In the genomic region with DNA sequence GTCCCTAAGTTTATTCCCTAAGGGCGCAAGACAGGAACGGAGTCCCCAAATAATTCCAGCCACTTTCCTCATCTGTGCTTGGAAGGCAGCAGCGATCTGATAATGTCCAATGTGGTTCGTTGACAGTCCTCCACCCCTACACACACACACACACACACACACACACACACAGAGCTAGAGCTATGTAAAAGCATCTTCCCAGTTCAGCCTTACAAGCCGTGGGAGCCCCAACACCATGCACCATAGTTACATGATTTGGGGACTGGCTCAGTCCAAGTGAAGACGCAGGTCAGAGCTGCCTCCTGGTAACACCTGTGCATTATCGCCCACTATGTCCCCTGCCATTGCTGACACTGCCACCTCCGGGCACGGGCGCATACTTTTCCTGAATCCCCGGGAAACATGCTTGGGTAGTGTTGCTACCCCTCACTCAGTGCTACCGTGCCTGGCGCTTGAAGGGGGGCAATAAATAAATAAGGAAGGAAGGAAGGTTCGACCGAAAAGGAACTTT, we compare ENCODE assay signal across 8 mouse cellular contexts. TPM values are rescaled to one million over a fixed set of nuclear protein-coding genes. Genes with fewer than 3 reads are reported as not detected.
DNase-seq lines count a peak whose midpoint lies in the region; ATAC-seq and TF ChIP-seq lines count a peak whose summit lies in the region.

No protein-coding gene starts in this region.

- H3K9me3 ChIP-seq in lung, embryonic 16.5 days (ENCODE audit: control insufficient read depth, low read length) = no peaks in the 10 kb centered on the region
- no peaks in the 10 kb centered on the region for H3K9me3 ChIP-seq in intestine, postnatal 0 days (ENCODE audit: control insufficient read depth)
- H3K9me3 ChIP-seq in neural tube, embryonic 14.5 days (ENCODE audit: control insufficient read depth, low read length) = no peaks in the 10 kb centered on the region

- H3K4me3 ChIP-seq in lung, embryonic 16.5 days (ENCODE audit: low read length) = peak overlapping the region; percentile 74
- H3K4me3 ChIP-seq in intestine, postnatal 0 days (ENCODE audit: low read depth, low read length) = peak overlapping the region; percentile 61
- H3K4me3 ChIP-seq in neural tube, embryonic 14.5 days (ENCODE audit: low read depth, low read length) = peak overlapping the region; percentile 71

- no peaks in the 10 kb centered on the region for H3K27me3 ChIP-seq in lung, embryonic 16.5 days (ENCODE audit: control insufficient read depth, insufficient read depth, low read depth, low read length)
- no peaks in the 10 kb centered on the region for H3K27me3 ChIP-seq in intestine, postnatal 0 days (replicated peaks; ENCODE audit: control insufficient read depth, insufficient read depth, low read length)
- H3K27me3 ChIP-seq in neural tube, embryonic 14.5 days (ENCODE audit: control insufficient read depth, insufficient read depth, low read length) = no peaks in the 10 kb centered on the region

- no peak for TF ChIP-seq CTCF in intestine, postnatal 0 days (IDR thresholded peaks at IDR 0.05; ENCODE audit: low read depth)

- H3K4me2 ChIP-seq in lung, embryonic 16.5 days (ENCODE audit: low read depth, low read length) = peak overlapping the region; percentile 93
- peak overlapping the region; percentile 95 for H3K4me2 ChIP-seq in intestine, postnatal 0 days (replicated peaks; ENCODE audit: low read depth)
- H3K4me2 ChIP-seq in neural tube, embryonic 14.5 days (ENCODE audit: low read depth, low read length) = peak overlapping the region; percentile 72

- peak; percentile 23 for ATAC-seq in lung, embryonic 16.5 days (ENCODE audit: low read depth)
- ATAC-seq in intestine, postnatal 0 days = no peak
- ATAC-seq in neural tube, embryonic 14.5 days (ENCODE audit: low read depth) = peak; percentile 35

- H3K4me1 ChIP-seq in lung, embryonic 16.5 days (replicated peaks; ENCODE audit: control insufficient read depth, insufficient read depth, low read length) = peaks cover 25% of the 10 kb centered on the region
- no peaks in the 10 kb centered on the region; the same call in 1 of the 2 replicates for H3K4me1 ChIP-seq in intestine, postnatal 0 days (replicated peaks; ENCODE audit: control insufficient read depth, insufficient read depth, low read length)
- peaks cover 31% of the 10 kb centered on the region for H3K4me1 ChIP-seq in neural tube, embryonic 14.5 days (ENCODE audit: control insufficient read depth, insufficient read depth, low read length)

- 0% methylated on average over 15 of the region's 15 CpGs for WGBS in lung, embryonic 16.5 days
- WGBS in intestine, postnatal 0 days = under 1% methylated on average over 15 of the region's 15 CpGs
- 0% methylated on average over 15 of the region's 15 CpGs for WGBS in neural tube, embryonic 14.5 days

- H3K36me3 ChIP-seq in lung, embryonic 16.5 days (ENCODE audit: control insufficient read depth, insufficient read depth, low read length) = no peaks in the 10 kb centered on the region; the same call in 1 of the 2 replicates
- peaks cover 4% of the 10 kb centered on the region; the same call in 1 of the 2 replicates for H3K36me3 ChIP-seq in intestine, postnatal 0 days (ENCODE audit: control insufficient read depth, insufficient read depth)
- H3K36me3 ChIP-seq in neural tube, embryonic 14.5 days (ENCODE audit: control insufficient read depth, insufficient read depth, low read length) = no peaks in the 10 kb centered on the region

- H3K9ac ChIP-seq in lung, embryonic 16.5 days (ENCODE audit: low read length) = peak overlapping the region; percentile 73
- H3K9ac ChIP-seq in intestine, postnatal 0 days (ENCODE audit: low read depth, low read length) = peak overlapping the region; percentile 70
- H3K9ac ChIP-seq in neural tube, embryonic 14.5 days (replicated peaks; ENCODE audit: low read depth, low read length) = peak overlapping the region; percentile 82; the same call in 1 of the 2 replicates

- peak; percentile 37 for DNase-seq in cerebellum, adult 11-12 months
- DNase-seq in cerebellum, adult 9-10 months = no peak
- DNase-seq in lung, postnatal 14 days = no peak
- no peak for DNase-seq in right cerebral cortex, postnatal 25 days
- DNase-seq in left cerebral cortex, adult 18-20 months (ENCODE audit: low spot score in 2 of 2) = no peak

- peak overlapping the region; percentile 93 for H3K27ac ChIP-seq in lung, embryonic 16.5 days (ENCODE audit: low read length)
- H3K27ac ChIP-seq in intestine, postnatal 0 days (ENCODE audit: low read depth, low read length) = peak overlapping the region; percentile 87
- H3K27ac ChIP-seq in neural tube, embryonic 14.5 days (ENCODE audit: low read depth, low read length) = peak overlapping the region; percentile 94

RNA-seq across cellular contexts. Expression of a gene that starts 51.6 kb away (rescaled TPM):
- polyA plus RNA-seq in lung, embryonic 16.5 days (2015; fragmentation: Nextera tagmentation; extraction: Ambion mirVana) = 17.9 and 19.2 TPM in 2 replicates
- 12.7 and 13.4 TPM in 2 replicates for polyA plus RNA-seq in intestine, postnatal 0 days (2015; fragmentation: Nextera tagmentation; extraction: Ambion mirVana)
- 31.7 and 38.0 TPM in 2 replicates for polyA plus RNA-seq in neural tube, embryonic 14.5 days (2014; fragmentation: Nextera tagmentation; extraction: Ambion mirVana)
- total RNA-seq in left cerebral cortex, adult 18-20 months (2021) = 10 to 100 TPM; 38.1 to 42.3 TPM
